Mouse (Mus musculus) heart, embryonic 14.5 days (tissue): ENCODE measurements around the gene Psmb9. TPM values are rescaled to one million over a fixed set of nuclear protein-coding genes. Genes with fewer than 3 reads are reported as not detected.

Experiments
- ATAC-seq: fragments of 200-750 bp; cut with Nextera tagmentation; 2 replicates; pipeline ENCODE4 v1.8.0; 2017; ENCODE audit warnings: low read depth, moderate TSS enrichment; ENCODE audit not compliant: insufficient number of reproducible peaks, insufficient read depth, low FRiP score
- H3K27ac ChIP-seq, 2 experiments: fragments of 200-500 bp in 1 of 2; fragments of 300-500 bp in 1 of 2; sonication (generic) in 1 of 2; replicated peaks in 1 of 2; 2 replicates each; pipeline ENCODE4 v1.5.1; 2012 to 2014; ENCODE audit warnings: low read depth in 2 of 2, low read length in 2 of 2, control low read depth in 1 of 2, mild to moderate bottlenecking in 1 of 2, mixed read lengths in 1 of 2; ENCODE audit not compliant: control insufficient read depth in 1 of 2, insufficient read depth in 1 of 2
- H3K27me3 ChIP-seq: fragments of 300-500 bp; sonication (generic); 2 replicates; pipeline ENCODE4 v1.6.1; 2014; ENCODE audit warnings: mild to moderate bottlenecking, low read length, control low read depth; ENCODE audit not compliant: control insufficient read depth, insufficient read depth
- H3K36me3 ChIP-seq: fragments of 300-500 bp; sonication (generic); 2 replicates; pipeline ENCODE4 v1.6.1; 2014; ENCODE audit warnings: mild to moderate bottlenecking, control low read depth, low read length, mixed read lengths; ENCODE audit not compliant: control insufficient read depth, insufficient read depth
- H3K4me1 ChIP-seq, 2 experiments: fragments of 200-500 bp in 1 of 2; fragments of 300-500 bp in 1 of 2; sonication (generic) in 1 of 2; 2 replicates each; pipeline ENCODE4 v1.6.1; 2012 to 2014; ENCODE audit warnings: low read length in 2 of 2, control low read depth in 1 of 2, mixed read lengths in 1 of 2; ENCODE audit not compliant: control insufficient read depth in 2 of 2, insufficient read depth in 2 of 2
- H3K4me2 ChIP-seq: fragments of 300-500 bp; sonication (generic); 2 replicates; pipeline ENCODE4 v1.6.1; 2014; ENCODE audit warnings: mild to moderate bottlenecking, low read length
- H3K4me3 ChIP-seq, 2 experiments: fragments of 200-500 bp in 1 of 2; fragments of 300-500 bp in 1 of 2; sonication (generic) in 1 of 2; 2 replicates each; pipeline ENCODE4 v1.5.1; 2012 to 2014; ENCODE audit warnings: low read length in 2 of 2, mild to moderate bottlenecking in 2 of 2, control low read depth in 1 of 2, low read depth in 1 of 2, moderate library complexity in 1 of 2; ENCODE audit not compliant: control insufficient read depth in 1 of 2, insufficient read depth in 1 of 2
- H3K9ac ChIP-seq: fragments of 300-500 bp; sonication (generic); 2 replicates; pipeline ENCODE4 v1.6.1; 2014; ENCODE audit warnings: mild to moderate bottlenecking, low read length
- H3K9me3 ChIP-seq: fragments of 300-500 bp; sonication (generic); 2 replicates; pipeline ENCODE4 v1.6.1; 2016; ENCODE audit warnings: low read length, control low read depth; ENCODE audit not compliant: control insufficient read depth
- WGBS: fragments of 180-500 bp; shearing (Covaris S2); extraction: QIAGEN DNeasy Blood & Tissue Kit; methylation state at CpG from one replicate; pipeline ENCODE4 v1.1.7; 2014; 5-methylcytosine and 5-hydroxymethylcytosine counted together
- polyA plus RNA-seq: library from polyadenylated mRNA; unstranded; fragments of >200 nt; fragmentation: Nextera tagmentation; extraction: Ambion mirVana; gene quantifications from 2 replicates; pipeline ENCODE4 v1.2.1, GENCODE M21; 2014

The Psmb9 gene
- polyA plus RNA-seq, 1 experiment from 2014 or later: 1.7 TPM

- WGBS: 23% methylated on average over 23 of the region's 23 CpGs
- no peaks in the 10 kb centered on the region for H3K36me3 ChIP-seq
- peaks cover 65% of the 10 kb centered on the region for H3K27me3 ChIP-seq
- no peak for ATAC-seq
- H3K27ac ChIP-seq: no peak overlapping the region
- H3K9me3 ChIP-seq: no peaks in the 10 kb centered on the region
- H3K4me2 ChIP-seq: no peak overlapping the region
- H3K4me3 ChIP-seq: no peak overlapping the region
- no peak overlapping the region for H3K9ac ChIP-seq
- H3K4me1 ChIP-seq: no peaks in the 10 kb centered on the region
These were observed 24.3 kb upstream of the Psmb9 start for GRCm38 (mm10) chr17:34211746-34212365.

- Histone ChIP-seq H3K4me1 (0 out of 4 replicates have a peak, but pooled peaks cover 0 to under 1% of the 10 kb centered on the region in 2 experiments), H3K4me3 (no peak overlapping the region), H3K27ac (no peak overlapping the region), H3K4me2 (no peak overlapping the region), H3K9me3 (no peaks in the 10 kb centered on the region), H3K9ac (no peak overlapping the region), H3K36me3 (no peaks in the 10 kb centered on the region), H3K27me3 (peaks cover 75% of the 10 kb centered on the region)
- 58% methylated on average over 3 of the region's 3 CpGs for WGBS
- no peak for ATAC-seq
These were observed 23.0 kb upstream of the Psmb9 start for GRCm38 (mm10) chr17:34210599-34210998.

GRCm38 (mm10) chr17:34209680-34210079 is 22.1 kb upstream of the Psmb9 start:
- H3K27me3 ChIP-seq: peaks cover 70% of the 10 kb centered on the region
- peaks cover 4 to 5% of the 10 kb centered on the region in 2 experiments; a peak in 2 of 4 replicates for H3K4me1 ChIP-seq
- no peak overlapping the region for H3K4me2 ChIP-seq
- H3K27ac ChIP-seq: no peak overlapping the region
- 52% methylated on average over 3 of the region's 3 CpGs for WGBS
- no peaks in the 10 kb centered on the region for H3K36me3 ChIP-seq
- no peaks in the 10 kb centered on the region for H3K9me3 ChIP-seq
- H3K4me3 ChIP-seq: no peak overlapping the region
- ATAC-seq: no peak
- no peak overlapping the region for H3K9ac ChIP-seq

- H3K4me2 ChIP-seq: no peak overlapping the region
- no peaks in the 10 kb centered on the region for H3K9me3 ChIP-seq
- H3K36me3 ChIP-seq: no peaks in the 10 kb centered on the region
- H3K4me3 ChIP-seq: no peak overlapping the region
- 18% methylated on average over 10 of the region's 10 CpGs for WGBS
- H3K27me3 ChIP-seq: peaks cover 57% of the 10 kb centered on the region
- no peak for ATAC-seq
- H3K27ac ChIP-seq: no peak overlapping the region
- H3K9ac ChIP-seq: no peak overlapping the region
- peaks cover 4 to 5% of the 10 kb centered on the region in 2 experiments; a peak in 2 of 4 replicates for H3K4me1 ChIP-seq
These were observed 20.9 kb upstream of the Psmb9 start for GRCm38 (mm10) chr17:34208421-34208820.

GRCm38 (mm10) chr17:34207866-34208265 is 20.3 kb upstream of the Psmb9 start:
- no peak for ATAC-seq
- H3K9ac ChIP-seq: no peak overlapping the region
- no peaks in the 10 kb centered on the region for H3K9me3 ChIP-seq
- H3K4me3 ChIP-seq: no peak overlapping the region
- WGBS: 96% methylated on average over 9 of the region's 9 CpGs
- H3K4me1 ChIP-seq: peaks cover 4 to 5% of the 10 kb centered on the region in 2 experiments; a peak in 2 of 4 replicates
- H3K27me3 ChIP-seq: peaks cover 55% of the 10 kb centered on the region
- H3K27ac ChIP-seq: no peak overlapping the region
- H3K36me3 ChIP-seq: no peaks in the 10 kb centered on the region
- no peak overlapping the region for H3K4me2 ChIP-seq

- no peak for ATAC-seq
- no peak overlapping the region for H3K27ac ChIP-seq
- H3K9ac ChIP-seq: no peak overlapping the region
- no peak overlapping the region for H3K4me2 ChIP-seq
- H3K4me3 ChIP-seq: no peak overlapping the region
- peaks cover 4 to 5% of the 10 kb centered on the region in 2 experiments; a peak in 2 of 4 replicates for H3K4me1 ChIP-seq
- H3K27me3 ChIP-seq: peaks cover 53% of the 10 kb centered on the region
- 55% methylated on average over 3 of the region's 3 CpGs for WGBS
- H3K9me3 ChIP-seq: no peaks in the 10 kb centered on the region
- no peaks in the 10 kb centered on the region for H3K36me3 ChIP-seq
These were observed 19.9 kb upstream of the Psmb9 start for GRCm38 (mm10) chr17:34207456-34207855.

GRCm38 (mm10) chr17:34206731-34207130 is 19.2 kb upstream of the Psmb9 start:
- WGBS: 84% methylated on average over 5 of the region's 5 CpGs
- H3K4me3 ChIP-seq: no peak overlapping the region

More at GRCm38 (mm10) chr17:34206731-34207130, 19.2 kb upstream of the Psmb9 start:
- Histone ChIP-seq H3K36me3 (no peaks in the 10 kb centered on the region), H3K4me2 (no peak overlapping the region), H3K9me3 (no peaks in the 10 kb centered on the region), H3K9ac (no peak overlapping the region), H3K27ac (no peak overlapping the region), H3K27me3 (peaks cover 46% of the 10 kb centered on the region), H3K4me1 (peaks cover 4 to 5% of the 10 kb centered on the region in 2 experiments; a peak in 2 of 4 replicates)
- no peak for ATAC-seq
